In the genomic region with DNA sequence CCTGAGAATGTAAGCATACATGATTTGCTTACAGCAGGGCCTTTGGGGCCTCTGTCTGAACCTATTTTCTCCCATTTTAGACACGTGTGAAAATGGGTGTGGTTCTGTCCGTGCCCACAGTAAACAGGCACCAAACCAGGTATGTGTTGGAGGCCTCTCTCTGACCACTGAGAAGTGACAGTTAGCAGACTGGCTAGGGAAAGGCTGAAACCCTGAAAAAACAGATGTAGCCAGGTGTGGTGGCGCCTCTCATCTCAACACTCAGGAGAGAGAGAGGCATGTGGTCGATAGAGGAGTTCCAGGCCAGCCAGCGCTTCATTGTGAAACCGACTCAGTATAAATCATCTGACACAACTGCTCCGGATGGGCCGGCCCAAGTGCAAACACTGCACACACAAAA, we compare ENCODE assay signal across 24 mouse cellular contexts. TPM values are rescaled to one million over a fixed set of nuclear protein-coding genes. Genes with fewer than 3 reads are reported as not detected.
"Had no signal": no experiment of that assay in that cellular context is flagged by ENCODE, and none has a peak within 500 bp of the region (broad histone marks: within the 10 kb centered on the region; RNA-seq: fewer than 3 reads in every experiment).

No protein-coding gene starts in this region.

- DNase-seq: gastrocnemius, postnatal 25 days; heart, postnatal 10 days; heart, postnatal 4 days; kidney, adult 18-20 months; kidney, adult 8-10 months; kidney, postnatal 10 days; kidney, postnatal 25 days; kidney, postnatal 4 days had no signal

- H3K4me3 ChIP-seq: heart, adult 2 months; heart, embryonic 12.5 days; hindbrain, embryonic 10.5 days; hindbrain, embryonic 12.5 days; intestine, embryonic 15.5 days; layer of hippocampus, adult 2 months; left cerebral cortex, adult 2 months; limb, embryonic 10.5 days; limb, embryonic 12.5 days had no signal

- ATAC-seq: hindbrain, embryonic 16.5 days; inflammation-experienced regulatory T-cells, adult 6 months; intestine, embryonic 15.5 days; intestine, postnatal 0 days had no signal

- H3K9me3 ChIP-seq: heart, embryonic 12.5 days; hindbrain, embryonic 10.5 days; hindbrain, embryonic 12.5 days; intestine, embryonic 15.5 days; limb, embryonic 10.5 days; limb, embryonic 12.5 days had no signal

- H3K36me3 ChIP-seq: heart, embryonic 12.5 days; hindbrain, embryonic 10.5 days; hindbrain, embryonic 12.5 days; intestine, embryonic 15.5 days; limb, embryonic 10.5 days; limb, embryonic 12.5 days had no signal

- H3K9ac ChIP-seq: heart, embryonic 12.5 days; hindbrain, embryonic 12.5 days; hindbrain, embryonic 14.5 days; intestine, embryonic 15.5 days; limb, embryonic 12.5 days; liver, embryonic 14.5 days had no signal

- H3K4me2 ChIP-seq: heart, embryonic 12.5 days; hindbrain, embryonic 12.5 days; hindbrain, embryonic 14.5 days; intestine, embryonic 15.5 days; limb, embryonic 12.5 days; liver, embryonic 11.5 days had no signal

- H3K27ac ChIP-seq: heart, adult 2 months; hindbrain, embryonic 10.5 days; hindbrain, embryonic 12.5 days; hindbrain, embryonic 14.5 days; intestine, embryonic 15.5 days; layer of hippocampus, adult 2 months; left cerebral cortex, adult 2 months; limb, embryonic 10.5 days; limb, embryonic 12.5 days; liver, embryonic 14.5 days had no signal

RNA-seq across cellular contexts. Expression of a gene that starts 6.9 kb away (rescaled TPM):
- total RNA-seq: granulocyte monocyte progenitor cell, adult 5-6 weeks had no signal
